Comparison of ENCODE assay signal across 8 mouse cellular contexts in genomic region chrX:12090151-12090870, GRCm38 (mm10).
DNase-seq lines count a peak whose midpoint lies in the region; ATAC-seq lines count a peak whose summit lies in the region.
"Had no signal": no experiment of that assay in that cellular context is flagged by ENCODE, and none has a peak within 500 bp of the region (broad histone marks: within the 10 kb centered on the region; RNA-seq: fewer than 3 reads in every experiment).

No protein-coding gene starts in this region.

- WGBS in midbrain, embryonic 11.5 days, result 5% methylated on average over 37 of the region's 37 CpGs

- H3K27ac ChIP-seq in midbrain, embryonic 11.5 days (ENCODE audit: low read depth, low read length), result peak overlapping the region; percentile 86

- DNase-seq in right cerebral cortex, postnatal 14 days, result peak; percentile 28
- DNase-seq in right cerebral cortex, postnatal 25 days, result no peak
- peak; percentile 25 for DNase-seq in brain, adult 2 months (ENCODE audit: low read depth, low spot score)
- peak; percentile 33 for DNase-seq in gastrocnemius, postnatal 4 days (ENCODE audit: low spot score in 2 of 2)
- peak; percentile 72 for DNase-seq in kidney, postnatal 10 days
- DNase-seq in midbrain, embryonic 11.5 days (ENCODE audit: low spot score, missing footprints), result peak; percentile 93
- peak; percentile 76 for DNase-seq in yolk sac, embryonic 10.5 days (ENCODE audit: low spot score)

- no peaks in the 10 kb centered on the region for H3K9me3 ChIP-seq in midbrain, embryonic 11.5 days (ENCODE audit: control insufficient read depth, low read length)

- H3K4me2 ChIP-seq in midbrain, embryonic 11.5 days, result peak overlapping the region; percentile 88

- no peak for ATAC-seq in midbrain, embryonic 11.5 days (ENCODE audit: low FRiP score)

- peak overlapping the region; percentile 44; the same call in 1 of the 2 replicates for H3K4me3 ChIP-seq in midbrain, embryonic 11.5 days (ENCODE audit: low read depth, low read length)
- H3K4me3 ChIP-seq: erythroblast, embryonic 14.5 days had no signal

- peak overlapping the region; percentile 76; the same call in 1 of the 2 replicates for H3K9ac ChIP-seq in midbrain, embryonic 11.5 days (ENCODE audit: low read length)

- H3K27me3 ChIP-seq in midbrain, embryonic 11.5 days (ENCODE audit: control insufficient read depth, insufficient read depth, low read length), result peaks cover 59% of the 10 kb centered on the region

- no peaks in the 10 kb centered on the region for H3K36me3 ChIP-seq in midbrain, embryonic 11.5 days (ENCODE audit: control insufficient read depth, insufficient read depth, low read length)

- peaks cover 36% of the 10 kb centered on the region for H3K4me1 ChIP-seq in midbrain, embryonic 11.5 days (ENCODE audit: control insufficient read depth, insufficient read depth, low read length)
